Mouse (Mus musculus): ENCODE results near the gene Hs2st1. TPM values are rescaled to one million over a fixed set of nuclear protein-coding genes. Genes with fewer than 3 reads are reported as not detected.

Gene Hs2st1
- polyA plus RNA-seq, 1 experiment: 7.8 TPM

DNA sequence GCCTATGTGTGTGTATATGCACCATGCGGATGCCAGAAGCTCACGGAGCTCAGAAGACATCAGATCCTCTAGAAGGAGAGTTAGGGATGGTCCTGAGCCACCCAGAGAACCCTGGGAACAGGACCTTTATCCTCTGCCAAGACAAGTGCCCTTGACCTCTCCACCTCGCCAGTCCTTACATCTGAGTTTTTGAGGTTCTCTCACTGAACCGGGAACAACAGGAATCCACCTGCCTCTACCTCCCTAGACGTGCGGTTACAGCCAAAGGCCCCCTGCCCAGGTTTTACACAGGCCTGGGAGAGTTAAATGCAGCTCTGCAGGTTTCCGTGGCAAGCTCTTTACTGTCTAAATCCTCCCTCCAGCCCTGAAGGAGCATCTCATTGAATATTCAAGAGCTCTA, 156.2 kb downstream of the Hs2st1 start:
- H3K4me1 ChIP-seq (replicated peaks; ENCODE audit: control insufficient read depth, insufficient read depth, low read length): peaks cover 17% of the 10 kb centered on the region
- no peaks in the 10 kb centered on the region for H3K36me3 ChIP-seq (ENCODE audit: control insufficient read depth, insufficient read depth, low read length)
- no peak overlapping the region for H3K4me3 ChIP-seq (ENCODE audit: control insufficient read depth, insufficient read depth, low read length)
- 93% methylated on average over 7 of the region's 7 CpGs for whole genome bisulfite sequencing
- H3K27me3 ChIP-seq (ENCODE audit: control insufficient read depth, insufficient read depth, low read length): no peaks in the 10 kb centered on the region
- H3K27ac ChIP-seq (ENCODE audit: control insufficient read depth, insufficient read depth, low read length): no peak overlapping the region
- DNase-seq: no peak
- no peak for TF ChIP-seq POLR2A (IDR thresholded peaks at IDR 0.05; ENCODE audit: control insufficient read depth, extremely low read depth, insufficient read depth, low read length, poor library complexity)
- no peak for TF ChIP-seq CTCF (IDR thresholded peaks at IDR 0.05; ENCODE audit: borderline replicate concordance, control insufficient read depth, extremely low read depth, insufficient read depth, low read length, poor library complexity)

GRCm38 (mm10) chr3:144412538-144413272, 157.3 kb downstream of the Hs2st1 start:
- Histone ChIP-seq H3K36me3 (ENCODE audit: control insufficient read depth, insufficient read depth, low read length) (no peaks in the 10 kb centered on the region), H3K27me3 (ENCODE audit: control insufficient read depth, insufficient read depth, low read length) (no peaks in the 10 kb centered on the region), H3K4me3 (ENCODE audit: control insufficient read depth, insufficient read depth, low read length) (0 out of 2 replicates have a peak overlapping the region, but pooled peaks have one; percentile 22), H3K4me1 (replicated peaks; ENCODE audit: control insufficient read depth, insufficient read depth, low read length) (peaks cover 17% of the 10 kb centered on the region), H3K27ac (ENCODE audit: control insufficient read depth, insufficient read depth, low read length) (no peak overlapping the region)
- WGBS: 2% methylated on average over 10 of the region's 10 CpGs
- TF ChIP-seq POLR2A (IDR thresholded peaks at IDR 0.05; ENCODE audit: control insufficient read depth, extremely low read depth, insufficient read depth, low read length, poor library complexity) (no peak), CTCF (IDR thresholded peaks at IDR 0.05; ENCODE audit: borderline replicate concordance, control insufficient read depth, extremely low read depth, insufficient read depth, low read length, poor library complexity) (no peak)
- DNase-seq: peak; percentile 77

DNA sequence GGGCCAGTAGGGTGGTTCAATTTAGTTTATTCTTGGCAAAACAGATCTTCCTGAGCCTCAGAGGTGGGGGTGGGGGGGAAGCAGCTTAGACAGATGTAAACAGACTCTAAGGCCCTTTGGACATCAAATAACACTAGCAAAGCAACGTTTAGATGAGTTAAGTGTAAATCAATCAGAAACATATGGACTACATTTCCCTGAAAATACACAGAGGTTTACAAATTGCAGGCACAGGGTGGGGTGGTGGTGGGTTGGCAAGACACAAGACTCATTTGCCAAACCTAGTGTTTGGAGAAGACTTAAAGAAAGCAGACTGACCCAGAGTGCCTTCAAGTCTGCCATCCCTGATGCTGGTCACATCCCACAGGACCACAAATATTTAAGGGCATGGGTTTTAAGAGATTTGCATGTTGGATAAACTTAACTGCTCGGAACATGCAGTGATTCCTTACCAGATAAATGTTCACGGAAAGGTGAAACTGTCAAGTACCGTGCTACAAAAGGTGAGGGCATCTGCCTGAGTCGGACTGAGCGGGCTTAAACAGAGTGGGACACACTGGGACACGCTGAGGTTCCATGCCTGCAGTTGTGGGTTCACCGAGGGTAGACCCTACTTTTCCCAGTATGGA, 158.2 kb downstream of the Hs2st1 start:
- DNase-seq: no peak
- Histone ChIP-seq H3K27ac (ENCODE audit: control insufficient read depth, insufficient read depth, low read length) (no peak overlapping the region), H3K4me3 (ENCODE audit: control insufficient read depth, insufficient read depth, low read length) (no peak overlapping the region), H3K36me3 (ENCODE audit: control insufficient read depth, insufficient read depth, low read length) (no peaks in the 10 kb centered on the region), H3K27me3 (ENCODE audit: control insufficient read depth, insufficient read depth, low read length) (no peaks in the 10 kb centered on the region), H3K4me1 (replicated peaks; ENCODE audit: control insufficient read depth, insufficient read depth, low read length) (peaks cover 17% of the 10 kb centered on the region)
- WGBS: 60% methylated on average over 8 of the region's 8 CpGs
- TF ChIP-seq POLR2A (IDR thresholded peaks at IDR 0.05; ENCODE audit: control insufficient read depth, extremely low read depth, insufficient read depth, low read length, poor library complexity): no peak
- TF ChIP-seq CTCF (IDR thresholded peaks at IDR 0.05; ENCODE audit: borderline replicate concordance, control insufficient read depth, extremely low read depth, insufficient read depth, low read length, poor library complexity): no peak

DNA sequence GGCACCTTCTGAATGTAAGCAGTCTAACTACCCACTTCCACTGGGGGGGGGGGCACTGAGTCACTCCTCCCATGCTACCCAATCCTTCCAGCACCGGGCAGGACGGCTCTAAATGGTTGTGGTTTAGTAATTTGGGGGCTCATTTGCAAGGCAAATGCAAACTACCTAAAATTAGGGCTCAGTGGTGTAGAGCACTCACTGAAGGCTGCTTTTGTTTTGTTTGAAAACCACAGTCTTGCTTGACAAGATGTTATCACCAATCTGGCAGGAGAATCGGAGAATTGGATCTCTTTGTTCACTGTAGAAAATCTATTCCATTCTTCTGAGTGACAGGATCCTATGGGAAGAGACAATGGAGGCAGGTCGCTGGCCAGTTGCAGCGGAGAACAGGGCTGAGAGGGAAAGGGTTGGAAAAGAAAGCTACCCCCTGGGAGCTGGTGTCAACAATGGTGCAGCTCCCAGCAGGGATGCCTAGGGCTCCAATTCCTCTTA, 158.9 kb downstream of the Hs2st1 start:
- no peak for TF ChIP-seq CTCF (IDR thresholded peaks at IDR 0.05; ENCODE audit: borderline replicate concordance, control insufficient read depth, extremely low read depth, insufficient read depth, low read length, poor library complexity)
- TF ChIP-seq POLR2A (IDR thresholded peaks at IDR 0.05; ENCODE audit: control insufficient read depth, extremely low read depth, insufficient read depth, low read length, poor library complexity): no peak
- no peaks in the 10 kb centered on the region for H3K27me3 ChIP-seq (ENCODE audit: control insufficient read depth, insufficient read depth, low read length)
- peaks cover 17% of the 10 kb centered on the region for H3K4me1 ChIP-seq (replicated peaks; ENCODE audit: control insufficient read depth, insufficient read depth, low read length)
- H3K4me3 ChIP-seq (ENCODE audit: control insufficient read depth, insufficient read depth, low read length): no peak overlapping the region
- H3K27ac ChIP-seq (ENCODE audit: control insufficient read depth, insufficient read depth, low read length): no peak overlapping the region
- DNase-seq: no peak
- H3K36me3 ChIP-seq (ENCODE audit: control insufficient read depth, insufficient read depth, low read length): no peaks in the 10 kb centered on the region
- 30% methylated on average over 5 of the region's 5 CpGs for WGBS

DNA sequence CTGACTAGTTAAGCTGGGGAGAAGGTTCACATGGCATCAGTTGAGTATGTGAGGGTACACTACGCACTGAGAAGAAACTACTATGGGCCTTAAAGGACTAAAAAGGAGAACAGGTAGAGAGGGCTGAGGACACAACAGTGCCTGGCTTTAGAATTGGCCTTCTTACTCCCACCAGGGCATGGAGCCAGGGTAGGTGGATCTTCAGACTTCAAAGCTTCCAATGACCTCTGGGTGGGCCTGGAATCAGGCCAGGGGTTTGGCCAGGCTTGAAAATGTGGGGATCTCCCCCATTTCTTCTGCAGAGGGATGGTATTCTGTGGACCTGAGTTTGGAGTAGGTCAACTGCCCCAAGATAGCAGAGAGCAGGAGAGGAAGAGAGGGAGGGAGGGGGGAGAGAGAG, 161.0 kb downstream of the Hs2st1 start:
- 93% methylated on average over 1 of the region's 1 CpGs for WGBS
- H3K4me3 ChIP-seq (ENCODE audit: control insufficient read depth, insufficient read depth, low read length): no peak overlapping the region
- no peaks in the 10 kb centered on the region for H3K36me3 ChIP-seq (ENCODE audit: control insufficient read depth, insufficient read depth, low read length)
- no peak for TF ChIP-seq CTCF (IDR thresholded peaks at IDR 0.05; ENCODE audit: borderline replicate concordance, control insufficient read depth, extremely low read depth, insufficient read depth, low read length, poor library complexity)
- TF ChIP-seq POLR2A (IDR thresholded peaks at IDR 0.05; ENCODE audit: control insufficient read depth, extremely low read depth, insufficient read depth, low read length, poor library complexity): no peak
- no peak for DNase-seq
- no peaks in the 10 kb centered on the region for H3K27me3 ChIP-seq (ENCODE audit: control insufficient read depth, insufficient read depth, low read length)
- H3K27ac ChIP-seq (ENCODE audit: control insufficient read depth, insufficient read depth, low read length): no peak overlapping the region
- H3K4me1 ChIP-seq (replicated peaks; ENCODE audit: control insufficient read depth, insufficient read depth, low read length): peaks cover 17% of the 10 kb centered on the region

DNA sequence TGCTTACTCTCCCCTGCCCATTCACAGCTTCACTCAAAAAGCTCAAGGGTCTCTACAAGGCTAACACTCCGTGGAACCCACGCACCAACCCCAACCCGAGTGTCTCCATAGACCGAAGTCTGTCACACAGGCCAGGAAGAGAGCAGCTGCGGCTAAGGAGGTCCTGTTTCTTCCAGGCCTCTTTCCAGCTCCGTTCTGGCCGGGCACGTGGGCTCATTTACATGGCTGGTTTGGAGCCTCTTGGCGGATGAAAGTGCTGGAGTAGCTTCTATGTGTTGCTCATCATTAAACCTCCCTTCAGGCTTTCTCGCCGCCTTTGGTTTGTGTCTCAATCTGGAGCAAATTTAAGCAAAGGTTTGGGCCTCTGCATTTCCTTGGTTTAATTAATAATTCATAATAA, 164.7 kb downstream of the Hs2st1 start:
- Histone ChIP-seq H3K27me3 (ENCODE audit: control insufficient read depth, insufficient read depth, low read length) (no peaks in the 10 kb centered on the region), H3K4me1 (replicated peaks; ENCODE audit: control insufficient read depth, insufficient read depth, low read length) (peaks cover 14% of the 10 kb centered on the region), H3K36me3 (ENCODE audit: control insufficient read depth, insufficient read depth, low read length) (no peaks in the 10 kb centered on the region), H3K27ac (ENCODE audit: control insufficient read depth, insufficient read depth, low read length) (no peak overlapping the region), H3K4me3 (ENCODE audit: control insufficient read depth, insufficient read depth, low read length) (no peak overlapping the region)
- 88% methylated on average over 11 of the region's 11 CpGs for WGBS
- TF ChIP-seq CTCF (IDR thresholded peaks at IDR 0.05; ENCODE audit: borderline replicate concordance, control insufficient read depth, extremely low read depth, insufficient read depth, low read length, poor library complexity) (no peak), POLR2A (IDR thresholded peaks at IDR 0.05; ENCODE audit: control insufficient read depth, extremely low read depth, insufficient read depth, low read length, poor library complexity) (no peak)
- DNase-seq: no peak
